Mouse (Mus musculus): ENCODE results near the gene Nkx1-2.

Nkx1-2 gene

DNA sequence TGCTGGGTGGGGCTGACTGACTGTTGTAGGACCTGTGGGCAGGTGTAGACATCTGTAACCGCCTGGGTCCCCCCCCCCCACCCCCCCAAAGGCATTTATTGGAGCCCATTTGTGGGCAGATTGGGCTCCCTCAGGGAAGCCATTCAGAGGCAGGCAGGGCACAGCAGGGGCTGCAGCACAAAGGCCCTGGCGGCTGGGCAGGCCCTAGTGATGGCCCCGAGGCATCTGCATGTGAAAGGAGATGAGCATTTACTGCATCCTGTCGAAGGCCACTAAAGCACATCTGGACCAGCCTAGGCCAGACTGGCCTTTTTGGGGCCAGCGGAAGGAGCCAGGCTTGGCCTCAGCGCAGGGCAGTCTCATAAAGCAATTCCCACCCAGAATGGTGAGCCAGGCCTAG is 17.0 kb upstream of the Nkx1-2 start:
- DNase-seq (ENCODE audit: low read depth, low spot score), result no peak
- Histone ChIP-seq H3K36me3 (ENCODE audit: control insufficient read depth, insufficient read depth, low read length, poor library complexity, severe bottlenecking) (no peaks in the 10 kb centered on the region), H3K27me3 (ENCODE audit: control insufficient read depth, insufficient read depth, low read length, poor library complexity, severe bottlenecking) (no peaks in the 10 kb centered on the region)

GRCm38 (mm10) chr7:132615346-132615745 is 15.9 kb upstream of the Nkx1-2 start:
- no peaks in the 10 kb centered on the region for H3K36me3 ChIP-seq (ENCODE audit: control insufficient read depth, insufficient read depth, low read length, poor library complexity, severe bottlenecking)
- no peak for DNase-seq (ENCODE audit: low read depth, low spot score)
- no peaks in the 10 kb centered on the region for H3K27me3 ChIP-seq (ENCODE audit: control insufficient read depth, insufficient read depth, low read length, poor library complexity, severe bottlenecking)

GRCm38 (mm10) chr7:132611530-132611929 is 12.1 kb upstream of the Nkx1-2 start:
- Histone ChIP-seq H3K27me3 (ENCODE audit: control insufficient read depth, insufficient read depth, low read length, poor library complexity, severe bottlenecking) (no peaks in the 10 kb centered on the region), H3K36me3 (ENCODE audit: control insufficient read depth, insufficient read depth, low read length, poor library complexity, severe bottlenecking) (no peaks in the 10 kb centered on the region)
- DNase-seq (ENCODE audit: low read depth, low spot score), result no peak

DNA sequence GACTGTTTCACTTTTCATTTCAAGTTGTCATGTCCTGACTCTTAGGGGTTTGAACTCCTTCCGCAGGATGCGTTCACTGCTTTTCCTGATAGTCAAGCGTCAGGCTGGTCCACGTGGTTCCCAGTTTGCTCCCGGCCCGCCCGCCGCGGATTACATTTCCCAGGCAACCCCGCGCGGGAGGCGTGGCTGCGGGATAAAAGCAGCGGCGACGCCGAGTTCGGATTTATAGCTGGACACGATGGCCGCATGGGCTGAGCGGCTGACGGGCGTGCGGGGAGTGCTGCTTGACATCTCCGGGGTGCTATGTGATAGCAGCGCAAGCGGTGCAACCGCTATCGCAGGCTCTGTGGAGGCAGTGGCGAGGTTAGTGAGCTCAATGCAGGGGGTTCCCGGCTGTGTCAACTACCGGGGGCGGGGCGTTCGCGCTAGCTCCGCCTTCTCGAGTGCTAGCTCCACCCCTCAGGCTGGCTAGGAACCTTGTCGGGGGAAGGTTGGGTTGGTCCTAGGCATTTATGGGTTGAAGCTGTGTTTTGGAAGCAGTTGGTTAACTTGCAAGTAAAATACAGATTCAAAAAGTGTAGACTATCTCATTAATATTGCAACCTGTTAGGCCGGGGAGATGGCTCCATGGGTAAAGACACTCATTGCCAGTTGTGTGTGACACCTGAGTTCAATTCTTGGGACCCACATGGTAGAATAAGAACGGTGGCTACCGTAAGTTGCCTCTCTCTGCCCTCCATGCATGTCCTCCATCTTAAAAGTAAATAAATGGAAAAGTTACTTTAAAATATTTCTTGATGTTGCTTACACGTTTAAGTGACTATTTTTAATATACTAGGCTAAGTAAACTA is 11.3 kb upstream of the Nkx1-2 start, which contains the start of gene Lhpp:
Gene Lhpp, plus strand, starts transcription at position 171 of the 851 bp plus-strand sequence.
- no peaks in the 10 kb centered on the region for H3K36me3 ChIP-seq (ENCODE audit: control insufficient read depth, insufficient read depth, low read length, poor library complexity, severe bottlenecking)
- H3K27me3 ChIP-seq (ENCODE audit: control insufficient read depth, insufficient read depth, low read length, poor library complexity, severe bottlenecking), result no peaks in the 10 kb centered on the region
- peak; percentile 89 for DNase-seq (ENCODE audit: low read depth, low spot score)

- Histone ChIP-seq H3K36me3 (ENCODE audit: control insufficient read depth, insufficient read depth, low read length, poor library complexity, severe bottlenecking) (no peaks in the 10 kb centered on the region), H3K27me3 (ENCODE audit: control insufficient read depth, insufficient read depth, low read length, poor library complexity, severe bottlenecking) (no peaks in the 10 kb centered on the region)
- no peak for DNase-seq (ENCODE audit: low read depth, low spot score)
Measured at GRCm38 (mm10) chr7:132608316-132609020, 9.0 kb upstream of the Nkx1-2 start.

DNA sequence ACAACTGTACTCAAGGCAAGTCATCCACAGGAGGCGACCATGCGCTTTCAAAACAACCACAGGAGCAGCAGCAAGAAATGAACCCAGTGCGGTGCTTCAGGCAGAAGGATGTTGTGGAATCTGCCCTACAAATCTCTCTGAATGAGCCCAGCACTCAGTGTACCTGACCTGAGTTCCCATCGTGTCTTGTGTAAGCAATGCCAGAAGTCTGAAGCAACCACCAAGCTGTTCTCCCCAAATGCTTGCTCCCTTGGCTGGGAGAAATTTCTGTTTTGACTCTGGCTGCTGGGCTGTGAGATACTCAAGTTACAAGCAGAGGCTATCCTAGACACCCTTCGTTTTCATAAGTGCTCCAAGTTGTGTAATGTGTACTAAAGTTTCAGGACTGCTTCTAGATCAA is 6.3 kb upstream of the Nkx1-2 start:
- DNase-seq (ENCODE audit: low read depth, low spot score), result no peak
- Histone ChIP-seq H3K27me3 (ENCODE audit: control insufficient read depth, insufficient read depth, low read length, poor library complexity, severe bottlenecking) (no peaks in the 10 kb centered on the region), H3K36me3 (ENCODE audit: control insufficient read depth, insufficient read depth, low read length, poor library complexity, severe bottlenecking) (no peaks in the 10 kb centered on the region)

DNA sequence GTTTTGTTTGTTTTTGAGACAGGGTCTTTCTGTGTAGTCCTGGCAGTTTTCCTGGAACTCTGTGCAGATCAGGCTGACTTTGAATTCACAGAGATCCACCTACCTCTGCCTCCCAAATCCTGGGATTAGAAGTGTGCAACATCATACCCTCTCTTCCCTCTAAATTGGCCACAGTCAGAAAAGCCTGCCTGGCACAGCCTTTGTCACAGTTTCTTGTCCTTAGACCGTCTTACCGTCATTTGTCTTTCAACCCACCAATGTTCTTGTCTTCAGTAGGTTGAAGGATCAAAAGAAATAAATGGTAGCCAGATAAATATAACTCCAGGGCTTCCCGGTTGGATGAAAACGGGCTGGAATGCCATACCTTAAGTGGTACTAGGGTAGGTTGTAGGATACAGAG is 5.3 kb upstream of the Nkx1-2 start:
- no peak for DNase-seq (ENCODE audit: low read depth, low spot score)
- no peaks in the 10 kb centered on the region for H3K27me3 ChIP-seq (ENCODE audit: control insufficient read depth, insufficient read depth, low read length, poor library complexity, severe bottlenecking)
- no peaks in the 10 kb centered on the region for H3K36me3 ChIP-seq (ENCODE audit: control insufficient read depth, insufficient read depth, low read length, poor library complexity, severe bottlenecking)

DNA sequence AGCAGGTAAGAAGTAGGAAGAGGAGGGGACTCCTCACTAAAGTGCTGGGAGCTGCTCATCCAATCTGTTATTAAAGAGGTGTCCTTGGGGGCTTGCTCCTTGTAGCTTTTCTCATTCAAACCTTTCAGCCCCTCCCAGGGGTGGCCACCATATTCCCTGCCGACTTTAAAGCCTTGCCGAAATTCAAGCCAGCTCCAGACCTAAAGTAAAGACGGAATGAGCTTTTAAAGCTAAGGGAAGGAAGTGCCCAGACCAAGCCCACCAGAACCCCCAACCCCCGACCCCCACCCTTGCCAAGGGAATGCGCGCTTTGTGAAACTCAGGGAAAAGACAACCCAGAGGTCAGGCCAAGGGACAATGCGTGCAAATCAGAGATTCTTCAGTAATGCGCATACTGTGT is 1.5 kb upstream of the Nkx1-2 start:
- H3K36me3 ChIP-seq (ENCODE audit: control insufficient read depth, insufficient read depth, low read length, poor library complexity, severe bottlenecking), result no peaks in the 10 kb centered on the region
- no peaks in the 10 kb centered on the region; the same call in 1 of the 2 replicates for H3K27me3 ChIP-seq (ENCODE audit: control insufficient read depth, insufficient read depth, low read length, poor library complexity, severe bottlenecking)
- no peak for DNase-seq (ENCODE audit: low read depth, low spot score)

- no peak for DNase-seq (ENCODE audit: low read depth, low spot score)
- Histone ChIP-seq H3K36me3 (ENCODE audit: control insufficient read depth, insufficient read depth, low read length, poor library complexity, severe bottlenecking) (no peaks in the 10 kb centered on the region), H3K27me3 (ENCODE audit: control insufficient read depth, insufficient read depth, low read length, poor library complexity, severe bottlenecking) (no peaks in the 10 kb centered on the region; the same call in 1 of the 2 replicates)
Measured at GRCm38 (mm10) chr7:132600026-132600425, 589 bp upstream of the Nkx1-2 start.

- DNase-seq (ENCODE audit: low read depth, low spot score), result no peak
- H3K27me3 ChIP-seq (ENCODE audit: control insufficient read depth, insufficient read depth, low read length, poor library complexity, severe bottlenecking), result no peaks in the 10 kb centered on the region; the same call in 1 of the 2 replicates
- H3K36me3 ChIP-seq (ENCODE audit: control insufficient read depth, insufficient read depth, low read length, poor library complexity, severe bottlenecking), result no peaks in the 10 kb centered on the region
Measured at GRCm38 (mm10) chr7:132597251-132598041, 2.0 kb downstream of the Nkx1-2 start.

DNA sequence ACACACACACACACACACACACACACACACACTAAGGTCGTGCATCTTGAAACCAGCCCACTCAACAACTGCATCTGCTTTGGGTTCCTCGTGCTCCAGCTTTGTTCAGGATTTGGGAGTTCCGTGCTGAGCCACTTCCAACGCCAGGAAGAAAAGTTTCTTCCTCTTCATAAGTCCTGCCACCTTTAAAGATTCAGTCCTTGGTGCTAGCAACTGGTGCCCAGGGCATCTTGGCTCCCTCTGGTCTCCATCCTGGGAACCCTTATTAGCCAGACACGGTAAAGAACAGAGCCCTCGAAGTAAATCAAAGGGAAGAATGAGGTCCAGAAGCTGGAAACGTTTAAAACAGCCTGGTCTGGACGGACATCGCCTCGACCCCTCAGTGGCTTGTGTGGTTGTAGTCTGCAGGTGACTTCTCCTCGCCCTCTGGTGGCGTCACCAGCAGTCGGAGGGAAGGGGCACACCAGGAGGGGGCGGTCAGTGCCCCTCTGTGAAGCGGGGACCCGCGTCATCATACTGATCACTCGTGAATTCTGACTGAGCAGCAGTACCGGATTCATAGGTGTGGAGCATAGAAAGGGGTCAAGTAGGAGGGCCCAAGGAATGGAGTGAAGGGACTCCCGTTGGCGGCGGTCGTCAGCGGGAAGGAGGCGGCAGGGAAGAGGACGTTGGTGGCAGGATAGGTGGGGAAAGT is 2.7 kb downstream of the Nkx1-2 start:
- H3K36me3 ChIP-seq (ENCODE audit: control insufficient read depth, insufficient read depth, low read length, poor library complexity, severe bottlenecking), result no peaks in the 10 kb centered on the region
- DNase-seq (ENCODE audit: low read depth, low spot score), result no peak
- no peaks in the 10 kb centered on the region; the same call in 1 of the 2 replicates for H3K27me3 ChIP-seq (ENCODE audit: control insufficient read depth, insufficient read depth, low read length, poor library complexity, severe bottlenecking)

DNA sequence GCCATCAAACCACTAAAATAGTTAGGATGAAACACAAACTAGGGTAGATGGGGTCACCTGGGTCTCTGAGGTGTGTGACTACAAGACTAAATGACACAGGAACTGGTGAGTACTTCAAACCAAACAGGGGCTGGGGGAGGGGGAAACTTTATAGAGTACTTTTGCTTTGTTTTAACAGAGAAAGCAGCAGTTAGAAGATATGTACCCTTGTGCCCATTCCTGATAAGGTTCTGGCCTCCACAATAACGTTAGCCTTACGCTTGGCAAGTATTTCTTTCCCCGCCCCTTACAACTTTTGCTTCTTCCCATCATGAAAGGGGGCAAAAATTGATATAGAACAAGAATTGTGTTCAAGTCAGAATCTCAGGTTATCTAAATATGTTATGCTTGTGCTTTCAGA is 3.6 kb downstream of the Nkx1-2 start:
- H3K27me3 ChIP-seq (ENCODE audit: control insufficient read depth, insufficient read depth, low read length, poor library complexity, severe bottlenecking), result no peaks in the 10 kb centered on the region; the same call in 1 of the 2 replicates
- no peaks in the 10 kb centered on the region for H3K36me3 ChIP-seq (ENCODE audit: control insufficient read depth, insufficient read depth, low read length, poor library complexity, severe bottlenecking)
- DNase-seq (ENCODE audit: low read depth, low spot score), result no peak

GRCm38 (mm10) chr7:132594325-132594724 is 5.1 kb downstream of the Nkx1-2 start:
- H3K27me3 ChIP-seq (ENCODE audit: control insufficient read depth, insufficient read depth, low read length, poor library complexity, severe bottlenecking), result no peaks in the 10 kb centered on the region; the same call in 1 of the 2 replicates
- H3K36me3 ChIP-seq (ENCODE audit: control insufficient read depth, insufficient read depth, low read length, poor library complexity, severe bottlenecking), result no peaks in the 10 kb centered on the region
- DNase-seq (ENCODE audit: low read depth, low spot score), result no peak

- Histone ChIP-seq H3K27me3 (ENCODE audit: control insufficient read depth, insufficient read depth, low read length, poor library complexity, severe bottlenecking) (no peaks in the 10 kb centered on the region; the same call in 1 of the 2 replicates), H3K36me3 (ENCODE audit: control insufficient read depth, insufficient read depth, low read length, poor library complexity, severe bottlenecking) (no peaks in the 10 kb centered on the region)
- no peak for DNase-seq (ENCODE audit: low read depth, low spot score)
Measured at GRCm38 (mm10) chr7:132593762-132594161, 5.7 kb downstream of the Nkx1-2 start.
